Mouse (Mus musculus): ENCODE results near the gene Cyp2c50.
"Not testable (repeated sequence)": the region's sequence is repeated elsewhere in the genome, so short reads cannot be mapped to it uniquely, and the experiment has no call there.

Gene Cyp2c50

DNA sequence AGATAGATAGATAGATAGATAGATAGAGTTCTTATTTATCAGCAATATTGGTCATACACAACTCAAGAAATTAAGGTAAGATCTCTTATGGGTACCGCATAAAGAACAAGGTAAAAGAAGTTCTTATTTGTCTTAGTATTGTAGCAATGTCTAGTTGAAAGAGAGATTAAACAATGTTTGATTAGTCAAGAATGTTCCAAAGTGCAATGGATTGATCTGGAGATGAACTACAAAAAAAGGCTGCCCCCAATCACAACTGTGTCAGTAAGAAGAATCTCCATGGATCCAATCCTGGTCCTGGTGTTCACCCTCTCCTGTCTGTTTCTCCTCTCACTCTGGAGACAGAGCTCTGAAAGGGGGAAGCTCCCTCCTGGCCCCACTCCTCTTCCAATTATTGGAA lies at the start of gene Cyp2c50:
Gene Cyp2c50 (plus strand): TSS at position 268 of the 400 bp plus-strand sequence.
- not testable (repeated sequence) for DNase-seq

DNA sequence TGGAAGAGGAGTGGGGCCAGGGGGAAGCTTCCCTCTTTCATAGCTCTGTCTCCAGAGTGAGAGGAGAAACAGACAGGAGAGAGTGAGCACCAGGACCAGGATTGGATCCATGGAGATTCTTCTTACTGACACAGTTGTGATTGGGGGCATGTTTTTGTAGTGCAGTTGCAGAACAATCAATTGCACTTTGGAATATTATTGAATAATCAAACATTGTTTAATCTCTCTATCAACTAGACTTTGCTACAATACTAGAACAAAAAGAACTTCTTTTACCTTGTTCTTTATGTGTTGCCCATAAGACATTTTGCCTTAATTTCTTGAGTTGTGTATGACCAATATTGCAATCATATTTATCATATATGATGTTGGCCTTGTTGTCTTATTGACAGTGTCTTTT lies 15.8 kb upstream of the Cyp2c50 start, which contains the start of gene Cyp2c54:
Gene Cyp2c54 (minus strand): TSS at position 127 of the 400 bp plus-strand sequence.
- DNase-seq = no peak

DNA sequence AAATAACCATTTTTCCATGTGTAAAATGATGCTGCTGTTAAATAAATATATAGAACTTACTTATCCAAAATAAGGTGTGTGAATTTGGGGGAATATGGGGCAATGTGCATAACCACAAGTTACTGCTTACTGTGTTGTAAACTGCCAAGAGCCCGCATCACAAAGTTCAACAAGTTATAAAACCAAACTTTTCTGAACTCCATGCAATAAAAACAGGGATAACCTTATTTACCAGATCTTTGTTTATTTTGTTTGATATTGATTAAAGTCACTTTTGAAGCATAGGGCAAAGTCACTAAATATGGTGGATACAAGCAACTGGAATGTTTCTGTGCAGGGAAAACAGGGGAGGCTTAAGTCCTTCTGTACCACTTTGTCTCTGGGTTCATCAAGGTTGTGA lies 1.1 kb upstream of the Cyp2c50 start:
- no peak for DNase-seq

DNA sequence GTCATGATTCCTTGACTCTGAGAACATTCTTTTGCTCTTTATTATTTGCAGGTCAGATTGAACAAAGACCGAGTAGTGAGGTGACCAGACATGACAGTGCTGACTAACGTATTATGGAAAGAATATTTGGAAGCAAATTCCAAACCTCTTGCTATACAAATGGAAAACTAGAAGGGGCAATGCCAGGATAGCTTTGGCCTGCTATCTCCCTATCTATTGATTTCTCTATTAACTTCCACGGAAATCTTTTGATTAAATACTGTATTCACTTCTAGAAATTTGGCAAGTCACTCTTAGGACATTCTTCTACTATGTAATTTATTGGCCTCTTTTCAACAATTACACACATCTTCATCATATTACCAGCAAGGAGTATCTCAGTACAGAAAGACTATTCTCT lies 1.6 kb downstream of the Cyp2c50 start:
- DNase-seq = no peak

DNA sequence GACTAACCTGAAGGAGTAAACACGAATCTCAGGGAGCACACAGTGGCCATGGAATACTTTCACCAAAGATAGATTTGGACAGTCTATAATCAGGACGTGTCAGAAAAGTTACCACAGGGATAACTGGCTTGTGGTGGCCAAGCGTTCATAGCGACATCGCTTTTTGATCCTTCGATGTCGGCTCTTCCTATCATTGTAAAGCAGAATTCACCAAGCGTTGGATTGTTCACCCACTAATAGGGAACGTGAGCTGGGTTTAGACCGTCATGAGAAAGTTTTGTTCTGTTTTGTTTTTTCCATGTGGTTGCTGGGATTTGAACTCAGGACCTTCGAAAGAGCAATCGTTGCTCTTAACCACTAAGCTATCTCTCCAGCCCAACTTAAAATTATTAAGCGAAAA lies 30.1 kb downstream of the Cyp2c50 start:
- DNase-seq = not testable (repeated sequence)

DNA sequence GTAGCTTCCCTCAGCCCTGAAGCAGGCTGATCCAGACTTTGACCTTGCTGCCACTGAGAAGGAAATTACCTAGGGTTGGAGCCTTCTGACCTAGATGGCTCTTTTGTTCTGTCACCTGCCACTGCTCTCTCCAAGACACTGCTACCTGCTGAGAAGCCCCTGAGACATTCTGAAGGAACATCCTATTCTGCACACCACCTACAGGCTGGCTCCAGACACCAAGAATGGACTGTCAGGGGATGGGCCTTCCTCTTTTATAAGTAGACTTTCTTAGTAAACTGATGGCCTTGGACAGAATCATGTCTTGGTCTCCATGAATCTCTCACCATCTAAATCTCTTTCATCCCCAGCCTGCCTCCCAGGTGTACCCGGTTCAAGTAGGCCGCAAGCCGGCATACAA lies 35.7 kb downstream of the Cyp2c50 start:
- not testable (repeated sequence) for DNase-seq

DNA sequence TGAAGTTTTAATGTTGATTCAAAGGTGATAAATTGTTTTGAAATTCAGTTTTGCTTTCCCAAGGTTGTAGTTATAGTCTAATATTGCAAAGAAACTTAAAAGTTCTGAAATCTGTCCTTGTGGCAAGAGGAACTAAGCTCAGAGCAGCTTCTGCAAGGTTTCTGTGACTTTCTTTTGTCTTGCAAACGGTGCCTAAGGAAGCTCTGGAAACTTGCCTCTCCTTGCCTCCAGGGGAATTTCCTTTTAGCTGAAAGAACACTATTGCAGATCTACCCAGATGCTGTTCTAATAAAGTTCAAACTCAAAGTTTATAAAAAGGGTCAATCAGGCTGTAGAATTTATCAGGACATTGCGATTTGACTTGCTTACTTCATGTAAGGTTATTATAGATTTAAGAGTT lies 37.5 kb downstream of the Cyp2c50 start:
- DNase-seq = not testable (repeated sequence)

Measured in thymus, postnatal 4 days (tissue).